Mouse (Mus musculus) stomach, postnatal 0 days (tissue): ENCODE data around the gene Swi5.

Experiments used
- CTCF ChIP-seq: IDR thresholded peaks from 2 replicates; pipeline ENCODE4 v1.5.1; 2016; ENCODE audit warnings: antibody characterized with exemption, low read depth, mild to moderate bottlenecking, moderate library complexity
- EP300 ChIP-seq: optimal IDR thresholded peaks from 2 replicates; pipeline ENCODE3; 2016; ENCODE audit warnings: antibody characterized with exemption

DNA sequence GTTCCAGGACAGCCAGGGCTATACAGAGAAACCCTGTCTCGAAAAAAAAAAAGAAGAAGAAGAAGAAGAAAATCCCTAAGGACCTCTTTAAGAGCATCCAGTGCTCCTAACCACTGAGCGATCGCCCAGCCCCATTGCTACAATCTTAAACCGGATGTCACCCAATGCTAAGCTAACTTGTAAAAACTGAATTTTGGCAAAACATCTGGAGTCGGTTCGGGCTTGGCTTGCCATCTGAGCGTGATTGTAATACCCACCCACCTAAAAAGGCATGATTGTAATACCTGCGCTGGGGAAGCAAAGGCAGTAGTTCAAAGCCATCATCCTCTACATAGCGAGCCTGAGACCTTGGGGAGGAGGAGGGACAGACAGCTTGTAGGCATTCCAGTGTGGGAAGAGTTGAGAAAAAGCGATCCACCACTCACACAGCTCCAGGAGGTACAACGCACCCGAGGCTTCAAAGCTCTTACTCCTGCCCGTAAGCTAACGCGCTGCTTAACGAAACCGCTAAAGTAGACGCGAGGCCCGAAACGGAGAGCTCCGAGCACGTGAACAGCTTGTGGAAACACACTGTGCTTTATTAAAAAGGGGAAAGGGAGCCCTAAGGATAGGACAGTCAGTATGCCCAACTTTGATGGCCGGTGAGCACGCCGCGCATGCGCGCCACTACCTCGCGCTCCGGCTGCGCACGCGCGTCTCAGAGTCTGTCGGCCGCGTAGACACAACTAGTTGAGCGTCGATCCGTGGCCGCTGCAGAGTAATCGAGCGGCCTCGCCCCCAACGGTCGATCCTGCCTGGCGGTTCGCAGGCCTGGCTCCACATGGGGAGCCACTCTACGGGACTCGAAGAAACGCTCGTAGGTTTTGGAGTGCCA is 51.8 kb downstream of the Swi5 start, which contains the start of gene Pomt1:
- TF ChIP-seq EP300 (no peak), CTCF (peak; percentile 20)
